Mouse (Mus musculus): ENCODE results near the gene Hnf1b.

DNA sequence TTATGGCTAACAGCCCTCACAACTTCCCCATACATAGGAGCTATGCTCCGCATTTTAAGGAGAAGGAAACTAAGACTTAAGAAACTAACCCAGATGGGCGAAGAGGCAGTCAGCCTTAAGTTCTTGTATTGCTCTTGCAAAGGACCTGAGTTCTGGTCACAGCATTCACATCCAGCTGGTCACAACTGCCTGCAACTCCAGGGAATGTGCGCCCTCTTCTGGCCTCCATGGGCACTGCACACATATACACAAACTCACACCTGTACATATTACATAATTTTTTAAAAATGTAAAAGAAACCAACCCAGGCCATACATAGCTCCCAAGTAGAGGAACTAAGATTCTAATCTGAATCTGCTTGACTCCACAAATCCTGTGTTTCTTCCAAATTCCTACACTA, 77.2 kb downstream of the Hnf1b start:
- peak; percentile 86 for TF ChIP-seq CTCF (IDR thresholded peaks at IDR 0.05; ENCODE audit: low read depth, low read length)
- TF ChIP-seq POLR2A (IDR thresholded peaks at IDR 0.05; ENCODE audit: extremely low read depth, insufficient read depth, low read length): no peak
